Mouse (Mus musculus) limb, embryonic 11.5 days (tissue): ENCODE data around the gene Irf2bp2. TPM values are rescaled to one million over a fixed set of nuclear protein-coding genes. Genes with fewer than 3 reads are reported as not detected.

Experiments
- ATAC-seq: fragments of 200-750 bp; cut with Nextera tagmentation; 2 replicates; pipeline ENCODE4 v1.8.0; 2017; ENCODE audit warnings: low read depth; ENCODE audit not compliant: insufficient number of reproducible peaks, low FRiP score, low TSS enrichment
- DNase-seq: peaks from one replicate; pipeline ENCODE4 v3.0.0-alpha.2; 2015; ENCODE audit warnings: low spot score
- H3K27ac ChIP-seq: fragments of 300-500 bp; sonication (generic); replicated peaks from 2 replicates; pipeline ENCODE4 v1.5.1; 2014; ENCODE audit warnings: low read depth, mild to moderate bottlenecking, low read length
- H3K27me3 ChIP-seq: fragments of 300-500 bp; sonication (generic); 2 replicates; pipeline ENCODE4 v1.6.1; 2014; ENCODE audit warnings: mild to moderate bottlenecking, low read length, mixed read lengths; ENCODE audit not compliant: control insufficient read depth, insufficient read depth
- H3K36me3 ChIP-seq: fragments of 300-500 bp; sonication (generic); 2 replicates; pipeline ENCODE4 v1.6.1; 2014; ENCODE audit warnings: mild to moderate bottlenecking, low read length, moderate library complexity, mixed read lengths; ENCODE audit not compliant: control insufficient read depth, insufficient read depth
- H3K4me1 ChIP-seq: fragments of 300-500 bp; sonication (generic); 2 replicates; pipeline ENCODE4 v1.6.1; 2014; ENCODE audit warnings: low read length, mixed read lengths; ENCODE audit not compliant: control insufficient read depth, insufficient read depth
- H3K4me2 ChIP-seq: fragments of 300-500 bp; sonication (generic); 2 replicates; pipeline ENCODE4 v1.6.1; 2014; ENCODE audit warnings: low read depth, mild to moderate bottlenecking, moderate library complexity; ENCODE audit not compliant: severe bottlenecking
- H3K4me3 ChIP-seq: fragments of 300-500 bp; sonication (generic); 2 replicates; pipeline ENCODE4 v1.5.1; 2014; ENCODE audit warnings: low read depth, low read length
- H3K9ac ChIP-seq: fragments of 300-500 bp; sonication (generic); 2 replicates; pipeline ENCODE4 v1.6.1; 2014; ENCODE audit warnings: mild to moderate bottlenecking, low read length
- H3K9me3 ChIP-seq: fragments of 300-500 bp; sonication (generic); 2 replicates; pipeline ENCODE4 v1.6.1; 2016; ENCODE audit warnings: low read length; ENCODE audit not compliant: control insufficient read depth
- WGBS: fragments of 180-500 bp; shearing (Covaris S2); extraction: QIAGEN DNeasy Blood & Tissue Kit; methylation state at CpG from one replicate; pipeline ENCODE4 v1.1.7; 2014; 5-methylcytosine and 5-hydroxymethylcytosine counted together
- polyA plus RNA-seq: library from polyadenylated mRNA; unstranded; fragments of >200 nt; fragmentation: Nextera tagmentation; extraction: Ambion mirVana; gene quantifications from 2 replicates; pipeline ENCODE4 v1.2.1, GENCODE M21; 2014

Irf2bp2 gene
- polyA plus RNA-seq, 1 experiment from 2014 or later: 5.6 TPM

GRCm38 (mm10) chr8:126583018-126583417, 10.8 kb downstream of the Irf2bp2 start:
- 54% methylated on average over 2 of the region's 2 CpGs for WGBS
- Histone ChIP-seq H3K36me3 (no peaks in the 10 kb centered on the region), H3K4me1 (peaks cover 28% of the 10 kb centered on the region), H3K27ac (no peak overlapping the region; the same call in 1 of the 2 replicates), H3K4me2 (peak overlapping the region; percentile 98; the same call in 1 of the 2 replicates), H3K9ac (no peak overlapping the region), H3K9me3 (no peaks in the 10 kb centered on the region), H3K27me3 (no peaks in the 10 kb centered on the region), H3K4me3 (no peak overlapping the region)
- DNase-seq: no peak
- ATAC-seq: no peak

GRCm38 (mm10) chr8:126582509-126582908, 11.3 kb downstream of the Irf2bp2 start:
- ATAC-seq (no peak), DNase-seq (peak; percentile 66)
- Histone ChIP-seq H3K27ac (no peak overlapping the region; the same call in 1 of the 2 replicates), H3K4me2 (no peak overlapping the region), H3K4me3 (no peak overlapping the region), H3K27me3 (no peaks in the 10 kb centered on the region), H3K9ac (no peak overlapping the region), H3K36me3 (no peaks in the 10 kb centered on the region), H3K4me1 (peaks cover 23% of the 10 kb centered on the region), H3K9me3 (no peaks in the 10 kb centered on the region)
- WGBS: 49% methylated on average over 6 of the region's 6 CpGs

DNA sequence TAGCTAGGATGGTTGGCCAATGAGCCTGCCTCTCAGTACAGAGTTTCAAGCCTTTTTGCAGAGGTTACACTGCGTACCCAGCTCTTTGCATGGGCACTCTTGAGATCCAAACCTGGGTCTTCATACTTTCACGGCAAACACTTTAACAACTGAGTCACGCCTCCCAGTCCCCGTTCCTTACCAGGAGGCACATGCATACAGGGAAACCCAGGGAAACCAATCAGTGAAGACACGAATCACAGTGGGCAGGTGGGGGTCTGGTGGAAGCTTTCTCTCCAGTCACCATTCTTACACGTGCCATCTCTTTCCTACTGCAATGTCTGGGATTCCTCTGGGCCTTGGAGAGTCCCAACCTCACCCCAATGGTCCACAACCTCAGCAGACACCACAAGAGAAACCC, 12.1 kb downstream of the Irf2bp2 start:
- Histone ChIP-seq H3K4me2 (no peak overlapping the region), H3K36me3 (no peaks in the 10 kb centered on the region), H3K4me3 (no peak overlapping the region), H3K27me3 (no peaks in the 10 kb centered on the region), H3K9me3 (no peaks in the 10 kb centered on the region), H3K4me1 (peaks cover 19% of the 10 kb centered on the region), H3K9ac (no peak overlapping the region), H3K27ac (no peak overlapping the region)
- WGBS: 96% methylated on average over 6 of the region's 6 CpGs
- ATAC-seq (no peak), DNase-seq (no peak)

GRCm38 (mm10) chr8:126580826-126581225, 13.0 kb downstream of the Irf2bp2 start:
- 92% methylated on average over 4 of the region's 4 CpGs for WGBS
- H3K9me3 ChIP-seq: no peaks in the 10 kb centered on the region
- no peak for ATAC-seq

DNA sequence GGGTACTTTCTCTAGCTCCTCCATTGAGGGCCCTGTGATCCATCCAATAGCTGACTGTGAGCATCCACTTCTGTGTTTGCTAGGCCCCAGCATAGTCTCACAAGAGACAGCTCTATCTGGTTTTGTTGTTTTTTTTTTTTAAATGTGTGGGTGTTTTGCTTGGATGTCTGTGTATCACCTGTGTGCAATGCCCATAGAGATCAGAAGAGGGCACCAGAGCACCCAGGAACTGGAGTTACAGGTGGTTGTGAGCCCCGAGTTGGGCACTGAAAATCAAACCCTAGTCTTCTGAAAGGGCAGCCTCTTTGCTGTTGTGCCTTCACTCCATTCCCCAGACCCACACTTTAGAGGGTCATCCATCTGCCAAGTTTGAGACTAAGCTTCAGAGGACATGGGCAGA, 13.7 kb downstream of the Irf2bp2 start:
- 95% methylated on average over 1 of the region's 1 CpGs for WGBS
- DNase-seq: no peak
- no peak overlapping the region for H3K9ac ChIP-seq

More at GRCm38 (mm10) chr8:126580826-126581225, 13.0 kb downstream of the Irf2bp2 start:
- Histone ChIP-seq H3K9ac (no peak overlapping the region), H3K27ac (no peak overlapping the region), H3K36me3 (no peaks in the 10 kb centered on the region), H3K4me2 (no peak overlapping the region), H3K27me3 (no peaks in the 10 kb centered on the region), H3K4me3 (no peak overlapping the region), H3K4me1 (peaks cover 15% of the 10 kb centered on the region)
- DNase-seq: no peak

GRCm38 (mm10) chr8:126578641-126579040, 15.1 kb downstream of the Irf2bp2 start:
- no peak overlapping the region for H3K27ac ChIP-seq
- 86% methylated on average over 3 of the region's 3 CpGs for WGBS
- DNase-seq (no peak), ATAC-seq (no peak)
- H3K27me3 ChIP-seq: no peaks in the 10 kb centered on the region
- no peaks in the 10 kb centered on the region for H3K36me3 ChIP-seq
- H3K9ac ChIP-seq: no peak overlapping the region
- H3K4me1 ChIP-seq: 0 out of 2 replicates have a peak, but pooled peaks cover 2% of the 10 kb centered on the region
- H3K4me3 ChIP-seq: no peak overlapping the region
- H3K4me2 ChIP-seq: no peak overlapping the region
- no peaks in the 10 kb centered on the region for H3K9me3 ChIP-seq

More for the DNA sequence above, 13.7 kb downstream of the Irf2bp2 start:
- Histone ChIP-seq H3K27ac (no peak overlapping the region), H3K4me2 (no peak overlapping the region), H3K4me3 (no peak overlapping the region), H3K4me1 (peaks cover 10% of the 10 kb centered on the region), H3K36me3 (no peaks in the 10 kb centered on the region), H3K27me3 (no peaks in the 10 kb centered on the region), H3K9me3 (no peaks in the 10 kb centered on the region)
- ATAC-seq: no peak

- Histone ChIP-seq H3K27ac (no peak overlapping the region), H3K4me2 (no peak overlapping the region), H3K27me3 (no peaks in the 10 kb centered on the region), H3K36me3 (no peaks in the 10 kb centered on the region), H3K9me3 (no peaks in the 10 kb centered on the region), H3K9ac (no peak overlapping the region), H3K4me3 (no peak overlapping the region), H3K4me1 (no peaks in the 10 kb centered on the region)
- 89% methylated on average over 8 of the region's 8 CpGs for WGBS
- no peak for DNase-seq
- no peak for ATAC-seq
These were observed 16.9 kb downstream of the Irf2bp2 start for GRCm38 (mm10) chr8:126576919-126577318.

GRCm38 (mm10) chr8:126576086-126576485, 17.7 kb downstream of the Irf2bp2 start:
- Histone ChIP-seq H3K9me3 (no peaks in the 10 kb centered on the region), H3K27ac (no peak overlapping the region), H3K9ac (no peak overlapping the region), H3K27me3 (no peaks in the 10 kb centered on the region), H3K36me3 (no peaks in the 10 kb centered on the region), H3K4me2 (no peak overlapping the region), H3K4me1 (no peaks in the 10 kb centered on the region), H3K4me3 (no peak overlapping the region)
- DNase-seq (no peak), ATAC-seq (no peak)
